Mouse (Mus musculus) MEL (cell line): ENCODE results near the gene Filip1l. TPM values are rescaled to one million over a fixed set of nuclear protein-coding genes. Genes with fewer than 3 reads are reported as not detected.

Experiments
- DNase-seq: peaks from one replicate; pipeline ENCODE4 v3.0.0; 2011; ENCODE audit warnings: low read depth, low spot score
- H3K27ac ChIP-seq: 2 replicates; pipeline ENCODE4 v1.5.1; 2012; ENCODE audit warnings: low read depth, mild to moderate bottlenecking, control low read depth, low read length, moderate library complexity; ENCODE audit not compliant: control insufficient read depth
- H3K27me3 ChIP-seq, 2 experiments: fragments of 150-350 bp in 1 of 2; sonication (generic) in 1 of 2; 2 replicates each; pipeline ENCODE4 v1.6.1; 2012; ENCODE audit warnings: low read length in 2 of 2, mild to moderate bottlenecking in 2 of 2, improper control_type of control experiment in 1 of 2, moderate library complexity in 1 of 2; ENCODE audit not compliant: insufficient read depth in 2 of 2, control insufficient read depth in 1 of 2
- H3K36me3 ChIP-seq, 2 experiments: 2 replicates each; pipeline ENCODE4 v1.6.1; 2012 to 2014; ENCODE audit warnings: low read length in 2 of 2, improper control_type of control experiment in 1 of 2, inconsistent platforms in 1 of 2, mild to moderate bottlenecking in 1 of 2; ENCODE audit not compliant: insufficient read depth in 2 of 2, control insufficient read depth in 1 of 2
- H3K4me1 ChIP-seq, 2 experiments: fragments of 150-350 bp in 1 of 2; sonication (generic) in 1 of 2; 2 replicates each; pipeline ENCODE4 v1.6.1; 2012; ENCODE audit warnings: low read length in 2 of 2, improper control_type of control experiment in 1 of 2, mild to moderate bottlenecking in 1 of 2; ENCODE audit not compliant: insufficient read depth in 2 of 2, control insufficient read depth in 1 of 2
- H3K4me3 ChIP-seq, 2 experiments: fragments of 150-350 bp in 1 of 2; sonication (generic) in 1 of 2; 2 replicates each; pipeline ENCODE4 v1.5.1; 2012; ENCODE audit warnings: low read depth in 2 of 2, low read length in 2 of 2, mild to moderate bottlenecking in 2 of 2, moderate library complexity in 2 of 2, control low read depth in 1 of 2, improper control_type of control experiment in 1 of 2; ENCODE audit not compliant: control insufficient read depth in 1 of 2, insufficient read depth in 1 of 2
- H3K79me2 ChIP-seq: 2 replicates; pipeline ENCODE4 v1.6.1; 2012; ENCODE audit warnings: mild to moderate bottlenecking, low read length, moderate library complexity; ENCODE audit not compliant: control insufficient read depth, poor library complexity, insufficient read depth
- H3K9ac ChIP-seq: 2 replicates; pipeline ENCODE4 v1.6.1; 2012; ENCODE audit warnings: low read depth, mild to moderate bottlenecking, control low read depth, low read length, moderate library complexity; ENCODE audit not compliant: control insufficient read depth, poor library complexity, severe bottlenecking
- H3K9me3 ChIP-seq: fragments of 150-350 bp; sonication (generic); replicated peaks from 2 replicates; pipeline ENCODE4 v1.6.1; 2012; ENCODE audit warnings: mild to moderate bottlenecking, low read length, improper control_type of control experiment, moderate library complexity; ENCODE audit not compliant: insufficient read depth
- BHLHE40 ChIP-seq: IDR thresholded peaks from 2 replicates; pipeline ENCODE4 v1.6.1; 2012; ENCODE audit warnings: low read depth, mild to moderate bottlenecking, inconsistent platforms, low read length, improper control_type of control experiment, borderline replicate concordance
- CTCF ChIP-seq, 3 experiments: IDR thresholded peaks in 2 of 3; conservative IDR thresholded peaks in 1 of 3; 2 replicates each; pipeline ENCODE4 v1.5.1; 2011 to 2012; ENCODE audit warnings: low read length in 3 of 3, low read depth in 2 of 3, mild to moderate bottlenecking in 2 of 3, improper control_type of control experiment in 1 of 3, inconsistent platforms in 1 of 3, mixed read lengths in 1 of 3, moderate library complexity in 1 of 3; ENCODE audit not compliant: control insufficient read depth in 1 of 3, insufficient read depth in 1 of 3, poor library complexity in 1 of 3, severe bottlenecking in 1 of 3
- E2F4 ChIP-seq: IDR thresholded peaks from 2 replicates; pipeline ENCODE4 v1.6.1; 2011; ENCODE audit warnings: low read depth, low read length, improper control_type of control experiment, borderline replicate concordance
- EP300 ChIP-seq, 2 experiments: IDR thresholded peaks; 2 replicates each; pipeline ENCODE4 v1.6.1; 2011; ENCODE audit warnings: improper control_type of control experiment in 2 of 2, low read length in 2 of 2, low read depth in 1 of 2, mild to moderate bottlenecking in 1 of 2
- GABPA ChIP-seq: IDR thresholded peaks from 2 replicates; pipeline ENCODE4 v1.6.1; 2012; ENCODE audit warnings: low read depth, mild to moderate bottlenecking, inconsistent platforms, low read length, improper control_type of control experiment, moderate library complexity
- GATA1 ChIP-seq: IDR thresholded peaks from 2 replicates; pipeline ENCODE4 v1.6.1; 2011; ENCODE audit warnings: low read depth, low read length, improper control_type of control experiment
- JUND ChIP-seq: IDR thresholded peaks from 2 replicates; pipeline ENCODE4 v1.6.1; 2011; ENCODE audit warnings: low read depth, mild to moderate bottlenecking, improper control_type of control experiment, low read length
- KAT2A ChIP-seq: conservative IDR thresholded peaks from 2 replicates; pipeline ENCODE4 v1.6.1; 2012; ENCODE audit warnings: low read depth, low read length, improper control_type of control experiment, inconsistent platforms
- MAFK ChIP-seq: IDR thresholded peaks from 2 replicates; pipeline ENCODE4 v1.6.1; 2011; ENCODE audit warnings: low read depth, mild to moderate bottlenecking, low read length, improper control_type of control experiment, borderline replicate concordance
- MAX ChIP-seq: IDR thresholded peaks from 2 replicates; pipeline ENCODE4 v1.6.1; 2011; ENCODE audit warnings: low read length, improper control_type of control experiment
- MEF2A ChIP-seq: IDR thresholded peaks from 2 replicates; pipeline ENCODE4 v1.6.1; 2014; ENCODE audit warnings: low read depth, mild to moderate bottlenecking, inconsistent platforms, low read length, improper control_type of control experiment; ENCODE audit not compliant: poor library complexity, insufficient replicate concordance, severe bottlenecking; ENCODE audit errors: extremely low read depth
- MYC ChIP-seq: IDR thresholded peaks from 2 replicates; pipeline ENCODE4 v1.6.1; 2011; ENCODE audit warnings: low read depth, mild to moderate bottlenecking, low read length, improper control_type of control experiment, moderate library complexity
- NELFE ChIP-seq: IDR thresholded peaks from 2 replicates; pipeline ENCODE4 v1.6.1; 2011; ENCODE audit warnings: low read depth, low read length, improper control_type of control experiment
- POLR2A ChIP-seq, 2 experiments: IDR thresholded peaks; 2 replicates each; pipeline ENCODE4 v1.6.1; 2011 to 2012; ENCODE audit warnings: low read length in 2 of 2, mild to moderate bottlenecking in 2 of 2, control low read depth in 1 of 2, improper control_type of control experiment in 1 of 2, low read depth in 1 of 2, moderate library complexity in 1 of 2; ENCODE audit not compliant: control insufficient read depth in 1 of 2, insufficient read depth in 1 of 2, poor library complexity in 1 of 2
- POLR2AphosphoS5 ChIP-seq: IDR thresholded peaks from 2 replicates; pipeline ENCODE4 v1.6.1; 2012; ENCODE audit warnings: low read depth, borderline replicate concordance, mild to moderate bottlenecking, inconsistent platforms, low read length, moderate library complexity, mixed read lengths
- RAD21 ChIP-seq: IDR thresholded peaks from 2 replicates; pipeline ENCODE4 v1.6.1; 2011; ENCODE audit warnings: mild to moderate bottlenecking, low read depth, low read length, improper control_type of control experiment
- RCOR1 ChIP-seq: IDR thresholded peaks from 2 replicates; pipeline ENCODE4 v1.6.1; 2012; ENCODE audit warnings: low read depth, mild to moderate bottlenecking, inconsistent platforms, low read length, improper control_type of control experiment
- SIN3A ChIP-seq: IDR thresholded peaks from 2 replicates; pipeline ENCODE4 v1.6.1; 2012; ENCODE audit warnings: low read length, improper control_type of control experiment, inconsistent platforms
- SMC3 ChIP-seq: IDR thresholded peaks from 2 replicates; pipeline ENCODE4 v1.6.1; 2011; ENCODE audit warnings: low read depth, low read length, improper control_type of control experiment
- TAL1 ChIP-seq: IDR thresholded peaks from 2 replicates; pipeline ENCODE4 v1.6.1; 2012; ENCODE audit warnings: mild to moderate bottlenecking, inconsistent platforms, low read length, moderate library complexity, mixed read lengths
- USF1 ChIP-seq: IDR thresholded peaks from 2 replicates; pipeline ENCODE4 v1.6.1; 2014; ENCODE audit warnings: low read depth, mild to moderate bottlenecking, inconsistent platforms, low read length, improper control_type of control experiment, moderate library complexity
- USF2 ChIP-seq, 2 experiments: IDR thresholded peaks; 2 replicates each; pipeline ENCODE4 v1.6.1; 2011 to 2012; ENCODE audit warnings: improper control_type of control experiment in 2 of 2, low read length in 2 of 2, borderline replicate concordance in 1 of 2, inconsistent platforms in 1 of 2, low read depth in 1 of 2, mild to moderate bottlenecking in 1 of 2; ENCODE audit not compliant: insufficient read depth in 1 of 2
- ZKSCAN1 ChIP-seq: IDR thresholded peaks from 2 replicates; pipeline ENCODE4 v1.6.1; 2012; ENCODE audit warnings: low read depth, mild to moderate bottlenecking, inconsistent platforms, low read length, improper control_type of control experiment, moderate library complexity
- ZNF384 ChIP-seq: IDR thresholded peaks from 2 replicates; pipeline ENCODE4 v1.6.1; 2012; ENCODE audit warnings: low read depth, mild to moderate bottlenecking, inconsistent platforms, low read length, improper control_type of control experiment
- polyA plus RNA-seq, 2 experiments: library from polyadenylated mRNA; stranded (reverse) in 1 of 2; unstranded in 1 of 2; fragments of >175 nt in 1 of 2; fragments of >200 nt in 1 of 2; gene quantifications; 2 replicates each; pipeline versions ENCODE4 v1.2.1 to v1.2.4; 2012; ENCODE audit warnings: low replicate concordance in 2 of 2, low read depth in 1 of 2; ENCODE audit not compliant: insufficient read length in 2 of 2, insufficient read depth in 1 of 2, missing spikeins in 1 of 2
- total RNA-seq: library from RNA; depleted of rRNA; stranded (reverse); fragments of 300-350 nt; gene quantifications from 2 replicates; pipeline ENCODE4 v1.2.3, GENCODE M21; 2012

Filip1l gene
- total and polyA plus RNA-seq, 3 experiments, result 0.27 to 1.8 TPM; not detected in 1

DNA sequence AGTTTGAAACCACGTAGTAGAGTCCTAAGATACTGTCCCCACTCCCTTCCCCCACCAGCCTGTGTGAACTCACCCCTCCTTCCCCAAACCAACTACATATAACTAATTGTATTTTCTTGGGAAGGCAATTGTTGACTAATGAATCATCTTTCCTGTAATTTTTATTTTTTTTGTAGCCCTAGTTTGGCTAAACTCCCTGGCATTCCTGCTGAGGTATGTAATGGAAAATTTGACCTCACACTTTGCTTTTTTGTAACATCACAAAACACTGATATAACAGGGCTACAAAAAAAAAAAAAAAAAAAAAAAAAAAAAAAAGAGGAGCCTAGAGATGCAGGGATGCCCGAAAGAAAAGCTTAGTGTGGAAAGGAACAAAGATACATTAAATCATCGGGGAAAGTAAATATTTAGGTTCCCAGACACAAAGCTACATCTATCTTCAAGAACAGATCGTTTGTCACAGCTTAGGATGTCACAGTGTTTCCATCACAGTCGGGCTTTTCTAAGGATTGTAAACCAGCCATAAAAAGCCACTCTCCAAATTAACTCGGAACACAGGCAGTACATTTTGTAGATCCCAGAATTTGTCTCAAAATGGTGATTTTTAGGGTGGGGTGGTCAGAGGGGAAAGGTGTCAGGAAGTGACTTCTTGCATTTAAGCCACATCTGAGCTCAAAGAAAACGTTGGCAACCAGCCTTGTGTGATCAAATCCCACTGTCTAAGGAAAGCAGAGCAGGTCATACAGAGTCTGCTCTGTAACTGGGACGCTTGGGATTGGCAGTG lies 68.1 kb downstream of the Filip1l start:
- no peak for DNase-seq
- H3K27ac ChIP-seq, result no peak overlapping the region

DNA sequence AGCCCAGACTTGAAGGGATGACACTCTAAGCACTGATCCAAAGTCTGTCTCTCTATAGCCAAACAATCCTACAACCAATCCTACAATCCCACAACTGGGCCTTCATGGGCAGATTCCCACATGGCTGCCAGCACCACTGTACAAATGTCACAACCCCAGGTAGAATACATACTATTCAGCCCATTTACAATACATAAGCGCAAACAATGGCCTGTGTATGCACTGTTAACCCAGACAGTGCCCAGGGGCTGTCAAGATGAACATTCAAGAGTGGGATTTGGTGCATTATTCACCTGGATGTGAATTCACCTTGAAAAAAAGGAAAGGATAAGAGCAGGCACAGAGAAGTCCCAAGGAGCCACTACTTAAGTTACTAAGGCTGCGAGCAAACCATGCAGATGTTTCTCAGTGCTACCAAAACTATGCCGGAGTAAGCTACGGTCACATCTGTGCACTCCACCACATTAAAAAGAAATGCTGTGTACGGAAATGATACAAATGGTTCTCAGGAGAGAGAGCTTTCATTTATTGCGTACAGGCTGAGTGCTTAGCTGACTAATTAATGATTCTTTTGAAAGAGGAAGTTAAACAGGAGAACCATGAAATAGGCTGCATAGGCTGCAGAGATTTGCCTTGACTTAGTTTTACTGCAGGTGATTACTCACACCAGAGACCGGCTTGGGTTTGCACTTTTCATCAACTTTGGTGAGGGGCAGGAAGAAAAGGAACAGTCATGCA lies 69.0 kb downstream of the Filip1l start:
- Histone ChIP-seq H3K4me3 (no peak overlapping the region), H3K9ac (no peak overlapping the region), H3K4me1 (no peaks in the 10 kb centered on the region; a peak in 1 of 4 replicates), H3K27ac (no peak overlapping the region), H3K27me3 (no peaks in the 10 kb centered on the region), H3K79me2 (no peaks in the 10 kb centered on the region), H3K9me3 (no peaks in the 10 kb centered on the region), H3K36me3 (peaks cover 0 to 3% of the 10 kb centered on the region in 2 experiments; a peak in 2 of 4 replicates)
- no peak for TF ChIP-seq TAL1
- TF ChIP-seq EP300 (IDR thresholded peaks at IDR 0.05; ENCODE audit: low read depth in 1 of 2, low read length in 2 of 2), result no peak
- TF ChIP-seq BHLHE40, result no peak
- no peak for TF ChIP-seq USF1
- no peak for TF ChIP-seq KAT2A
- TF ChIP-seq MAX, result no peak
- no peak for TF ChIP-seq USF2 (IDR thresholded peaks at IDR 0.05; ENCODE audit: borderline replicate concordance in 1 of 2, insufficient read depth in 1 of 2, low read depth in 1 of 2, low read length in 2 of 2)
- no peak for TF ChIP-seq ZNF384
- no peak for TF ChIP-seq E2F4
- no peak for TF ChIP-seq NELFE
- TF ChIP-seq RCOR1, result no peak
- no peak for TF ChIP-seq RAD21
- TF ChIP-seq MAFK, result no peak
- no peak for TF ChIP-seq POLR2A (IDR thresholded peaks at IDR 0.05; ENCODE audit: control insufficient read depth in 1 of 2, insufficient read depth in 1 of 2, low read depth in 1 of 2, low read length in 2 of 2, poor library complexity in 1 of 2)
- TF ChIP-seq GABPA, result no peak
- no peak for TF ChIP-seq CTCF (IDR thresholded peaks at IDR 0.05 in 2 of 3, conservative IDR thresholded peaks at IDR 0.05 in 1 of 3; ENCODE audit: control insufficient read depth in 1 of 3, insufficient read depth in 1 of 3, low read depth in 2 of 3, low read length in 3 of 3, poor library complexity in 1 of 3, severe bottlenecking in 1 of 3)
- DNase-seq, result peak; percentile 13

More for the DNA sequence above, 68.1 kb downstream of the Filip1l start:
- Histone ChIP-seq H3K27me3 (no peaks in the 10 kb centered on the region), H3K36me3 (peaks cover 0 to 3% of the 10 kb centered on the region in 2 experiments; a peak in 2 of 4 replicates), H3K4me1 (no peaks in the 10 kb centered on the region; a peak in 1 of 4 replicates), H3K9me3 (no peaks in the 10 kb centered on the region), H3K4me3 (no peak overlapping the region), H3K79me2 (no peaks in the 10 kb centered on the region), H3K9ac (no peak overlapping the region)
- no peak for TF ChIP-seq SMC3
- TF ChIP-seq RAD21, result no peak
- no peak for TF ChIP-seq GATA1
- no peak for TF ChIP-seq USF2 (IDR thresholded peaks at IDR 0.05; ENCODE audit: borderline replicate concordance in 1 of 2, insufficient read depth in 1 of 2, low read depth in 1 of 2, low read length in 2 of 2)
- no peak for TF ChIP-seq MYC
- no peak for TF ChIP-seq SIN3A
- TF ChIP-seq POLR2AphosphoS5, result no peak
- TF ChIP-seq NELFE, result no peak
- no peak for TF ChIP-seq EP300 (IDR thresholded peaks at IDR 0.05; ENCODE audit: low read depth in 1 of 2, low read length in 2 of 2)
- TF ChIP-seq MAFK, result no peak
- no peak for TF ChIP-seq ZKSCAN1
- TF ChIP-seq KAT2A, result no peak
- no peak for TF ChIP-seq JUND
- no peak for TF ChIP-seq BHLHE40
- TF ChIP-seq CTCF (IDR thresholded peaks at IDR 0.05 in 2 of 3, conservative IDR thresholded peaks at IDR 0.05 in 1 of 3; ENCODE audit: control insufficient read depth in 1 of 3, insufficient read depth in 1 of 3, low read depth in 2 of 3, low read length in 3 of 3, poor library complexity in 1 of 3, severe bottlenecking in 1 of 3), result no peak
- TF ChIP-seq MEF2A, result no peak
